Mouse (Mus musculus) liver, embryonic 15.5 days (tissue): Measurements from ENCODE around the gene Cuta. TPM values are rescaled to one million over a fixed set of nuclear protein-coding genes. Genes with fewer than 3 reads are reported as not detected.

Source experiments
- ATAC-seq: fragments of 200-750 bp; cut with Nextera tagmentation; 2 replicates; pipeline ENCODE4 v1.8.0; 2017; ENCODE audit warnings: moderate number of reproducible peaks, mild to moderate bottlenecking, moderate library complexity; ENCODE audit not compliant: insufficient read depth
- H3K27ac ChIP-seq: fragments of 300-500 bp; sonication (generic); replicated peaks from 2 replicates; pipeline ENCODE4 v1.5.1; 2015; ENCODE audit warnings: mild to moderate bottlenecking, inconsistent platforms
- H3K27me3 ChIP-seq: fragments of 300-500 bp; sonication (generic); 2 replicates; pipeline ENCODE4 v1.6.1; 2015; ENCODE audit warnings: mild to moderate bottlenecking, inconsistent platforms
- H3K36me3 ChIP-seq: fragments of 300-500 bp; sonication (generic); replicated peaks from 2 replicates; pipeline ENCODE4 v1.6.1; 2015; ENCODE audit warnings: moderate library complexity, mild to moderate bottlenecking, inconsistent platforms
- H3K4me1 ChIP-seq: fragments of 300-500 bp; sonication (generic); replicated peaks from 2 replicates; pipeline ENCODE4 v1.6.1; 2015; ENCODE audit warnings: inconsistent platforms
- H3K4me2 ChIP-seq: fragments of 300-500 bp; sonication (generic); 2 replicates; pipeline ENCODE4 v1.6.1; 2015; ENCODE audit warnings: moderate library complexity, mild to moderate bottlenecking, inconsistent platforms
- H3K4me3 ChIP-seq: fragments of 300-500 bp; sonication (generic); replicated peaks from 2 replicates; pipeline ENCODE4 v1.5.1; 2015; ENCODE audit warnings: mild to moderate bottlenecking, inconsistent platforms
- H3K9ac ChIP-seq: fragments of 300-500 bp; sonication (generic); 2 replicates; pipeline ENCODE4 v1.6.1; 2015; ENCODE audit warnings: moderate library complexity, mild to moderate bottlenecking, inconsistent platforms
- H3K9me3 ChIP-seq: fragments of 300-500 bp; sonication (generic); replicated peaks from 2 replicates; pipeline ENCODE4 v1.6.1; 2016; ENCODE audit warnings: inconsistent platforms
- WGBS: fragments of 180-500 bp; shearing (Covaris S2); methylation state at CpG from one replicate; pipeline ENCODE4 v1.1.7; 2015; ENCODE audit warnings: mixed read lengths; ENCODE audit not compliant: insufficient replicate concordance; 5-methylcytosine and 5-hydroxymethylcytosine counted together
- polyA plus RNA-seq: library from polyadenylated mRNA; unstranded; fragments of >200 nt; fragmentation: Nextera tagmentation; extraction: Ambion mirVana; gene quantifications from 2 replicates; pipeline ENCODE4 v1.2.1, GENCODE M21; 2015

Gene Cuta
- polyA plus RNA-seq, 1 experiment from 2014 or later, result 85.9 TPM

DNA sequence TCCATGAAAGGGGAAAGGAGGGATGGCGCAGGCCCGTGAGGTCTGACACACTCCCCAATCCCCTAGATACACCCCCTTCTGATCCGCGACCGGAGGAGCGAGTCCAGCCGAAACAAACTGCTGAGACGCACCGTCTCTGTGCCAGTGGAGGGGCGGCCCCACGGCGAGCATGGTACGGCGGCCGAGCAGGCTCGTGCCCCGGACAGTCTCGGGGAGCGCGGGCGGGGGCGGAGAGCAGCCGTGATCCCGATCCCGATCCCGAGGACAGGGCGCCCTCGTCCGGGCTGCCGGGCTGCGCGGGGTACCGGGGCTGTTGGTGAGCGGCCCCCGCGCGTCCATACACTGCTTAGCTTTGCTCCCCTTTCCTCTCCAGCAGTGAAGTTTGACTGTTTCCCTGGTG is 7.2 kb upstream of the Cuta start:
- peaks cover 64% of the 10 kb centered on the region for H3K4me1 ChIP-seq

DNA sequence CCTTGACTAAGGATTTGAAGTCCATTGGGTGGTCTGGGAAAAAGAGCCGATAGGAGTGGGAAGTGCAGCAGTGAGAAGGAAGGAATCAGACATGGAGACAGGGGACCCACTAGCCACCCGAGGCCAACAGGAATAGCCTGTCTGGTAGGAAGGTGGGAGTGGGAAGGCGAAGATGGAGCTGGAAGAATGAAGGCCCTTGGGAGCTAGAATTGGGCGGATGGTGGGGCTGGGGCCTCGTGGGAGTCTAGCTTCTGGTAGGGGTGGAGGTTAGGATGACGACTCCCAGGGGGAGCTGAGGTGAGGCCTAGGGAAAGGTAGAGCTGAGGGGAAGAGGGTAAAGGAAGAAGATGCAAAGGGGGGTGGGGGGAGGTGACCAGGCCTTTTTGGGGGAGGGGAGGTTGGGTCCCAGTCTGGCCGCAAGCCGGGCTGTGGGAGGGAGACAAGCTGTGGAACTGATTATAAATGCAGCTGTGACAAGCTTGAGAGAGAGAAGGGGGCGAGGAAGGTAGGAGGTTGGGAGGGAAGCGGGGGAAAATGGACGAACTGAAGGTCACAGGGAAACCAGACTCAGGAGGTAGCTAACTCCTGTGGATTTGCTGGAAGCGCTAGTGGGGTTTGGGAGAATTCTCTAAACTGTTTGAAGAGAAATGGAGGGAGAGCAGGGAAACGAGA is 6.6 kb upstream of the Cuta start:
- peak overlapping the region; percentile 85 for H3K4me2 ChIP-seq
- no peaks in the 10 kb centered on the region for H3K36me3 ChIP-seq
- peak overlapping the region; percentile 10; the same call in 1 of the 2 replicates for H3K27ac ChIP-seq
- no peaks in the 10 kb centered on the region for H3K9me3 ChIP-seq
- ATAC-seq, result no peak
- peaks cover 36% of the 10 kb centered on the region for H3K27me3 ChIP-seq
- H3K4me3 ChIP-seq, result peak overlapping the region; percentile 51
- H3K9ac ChIP-seq, result peak overlapping the region; percentile 58
- peaks cover 64% of the 10 kb centered on the region for H3K4me1 ChIP-seq
- WGBS, result 38% methylated on average over 13 of the region's 13 CpGs

More for the DNA sequence above, 7.2 kb upstream of the Cuta start:
- H3K27ac ChIP-seq, result peak overlapping the region; percentile 10; the same call in 1 of the 2 replicates
- H3K9me3 ChIP-seq, result no peaks in the 10 kb centered on the region
- H3K9ac ChIP-seq, result peak overlapping the region; percentile 58
- peak; percentile 56 for ATAC-seq
- 4% methylated on average over 37 of the region's 37 CpGs for WGBS
- peaks cover 42% of the 10 kb centered on the region for H3K27me3 ChIP-seq
- H3K36me3 ChIP-seq, result no peaks in the 10 kb centered on the region
- H3K4me2 ChIP-seq, result peak overlapping the region; percentile 85
- peak overlapping the region; percentile 51 for H3K4me3 ChIP-seq

DNA sequence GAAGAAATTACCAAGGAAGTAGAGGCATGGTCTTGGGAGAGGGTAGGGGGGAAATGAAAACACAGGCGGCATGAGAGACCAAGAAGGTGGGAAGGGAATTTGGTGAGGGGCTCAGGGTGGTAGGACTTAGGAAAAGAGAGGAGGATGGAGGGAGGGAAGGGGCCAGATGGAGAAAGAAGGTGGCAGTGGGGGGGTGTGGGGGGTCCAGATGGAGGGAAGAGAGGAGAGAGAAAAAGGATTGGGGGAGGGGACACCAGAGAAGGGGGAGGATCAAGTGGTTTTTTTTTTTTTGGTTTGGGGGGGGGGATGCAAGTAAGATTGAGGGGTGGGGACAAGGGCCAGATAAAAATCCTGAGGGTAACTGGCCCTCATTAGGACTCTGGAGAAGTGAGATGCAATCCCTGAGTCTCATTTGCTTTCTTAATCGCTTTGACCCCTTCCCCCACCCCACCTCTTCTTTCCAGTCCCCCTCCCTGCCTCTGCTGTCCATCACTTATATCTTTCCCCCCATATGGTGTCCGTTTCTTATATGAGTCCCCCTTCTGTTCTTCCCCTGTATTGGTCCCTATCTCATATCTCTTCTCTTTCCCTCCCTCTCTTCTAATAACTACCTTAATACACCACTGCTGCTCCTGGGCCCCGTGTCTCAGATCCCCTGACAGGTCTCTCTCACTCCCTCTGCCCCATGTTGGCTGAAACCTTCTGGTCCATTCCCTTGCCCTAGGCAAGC is 2.6 kb upstream of the Cuta start:
- Histone ChIP-seq H3K9me3 (no peaks in the 10 kb centered on the region), H3K27ac (no peak overlapping the region; the same call in 1 of the 2 replicates), H3K9ac (no peak overlapping the region), H3K36me3 (peaks cover 9% of the 10 kb centered on the region), H3K4me1 (peaks cover 62% of the 10 kb centered on the region), H3K4me3 (peak overlapping the region; percentile 38; the same call in 1 of the 2 replicates), H3K27me3 (peaks cover 14% of the 10 kb centered on the region; the same call in 1 of the 2 replicates), H3K4me2 (peak overlapping the region; percentile 97)
- WGBS, result 19% methylated on average over 4 of the region's 4 CpGs
- no peak for ATAC-seq

DNA sequence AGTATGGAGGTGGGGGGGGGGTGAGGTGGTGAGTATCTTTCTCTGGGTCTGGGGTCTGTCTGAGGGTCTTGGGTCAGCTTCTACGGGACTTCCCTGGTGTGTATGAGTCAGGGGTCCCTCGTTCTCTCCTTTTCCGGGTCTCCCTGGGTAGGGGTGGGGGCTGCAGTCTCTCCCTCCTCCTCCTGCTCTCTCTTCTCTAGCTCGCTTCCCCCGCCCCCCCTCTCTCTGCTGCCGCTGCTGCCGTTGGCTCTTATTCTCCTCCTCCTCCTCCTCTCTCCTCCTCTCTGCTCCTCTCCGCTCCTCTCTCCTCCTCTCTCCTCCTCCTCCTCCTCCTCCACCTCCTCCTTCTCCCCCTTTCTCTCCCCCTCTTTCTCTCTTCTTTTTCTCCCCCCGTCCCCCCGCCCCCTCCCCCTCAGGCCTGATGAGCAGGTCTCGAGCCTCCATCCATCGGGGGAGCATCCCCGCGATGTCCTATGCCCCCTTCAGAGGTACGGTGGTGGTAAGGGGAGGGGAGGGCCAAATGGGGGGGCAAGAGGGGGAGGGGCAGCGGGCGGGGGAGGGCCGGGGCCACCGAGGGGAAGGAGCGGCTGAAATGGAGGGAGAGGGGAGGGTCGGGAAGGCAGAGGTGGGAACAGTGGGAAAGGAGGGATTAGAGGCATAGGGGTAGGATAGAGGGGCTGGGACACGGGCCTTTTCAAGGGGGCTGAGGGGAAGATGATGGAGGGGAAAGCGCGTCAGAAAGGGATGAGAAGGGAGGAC is 1.8 kb upstream of the Cuta start, which contains the start of gene Syngap1:
Gene Syngap1, plus strand, starts transcription at position 223 of the 759 bp plus-strand sequence.
- 8% methylated on average over 19 of the region's 24 CpGs for WGBS
- Histone ChIP-seq H3K9me3 (no peaks in the 10 kb centered on the region), H3K4me1 (peaks cover 59% of the 10 kb centered on the region), H3K4me3 (peak within 1 kb of the TSS; percentile 77), H3K4me2 (peak within 1 kb of the TSS; percentile 97), H3K36me3 (peaks cover 16% of the 10 kb centered on the region), H3K9ac (peak within 1 kb of the TSS; percentile 83), H3K27me3 (peaks cover 14% of the 10 kb centered on the region; the same call in 1 of the 2 replicates), H3K27ac (peak within 1 kb of the TSS; percentile 96)
- ATAC-seq, result no peak

DNA sequence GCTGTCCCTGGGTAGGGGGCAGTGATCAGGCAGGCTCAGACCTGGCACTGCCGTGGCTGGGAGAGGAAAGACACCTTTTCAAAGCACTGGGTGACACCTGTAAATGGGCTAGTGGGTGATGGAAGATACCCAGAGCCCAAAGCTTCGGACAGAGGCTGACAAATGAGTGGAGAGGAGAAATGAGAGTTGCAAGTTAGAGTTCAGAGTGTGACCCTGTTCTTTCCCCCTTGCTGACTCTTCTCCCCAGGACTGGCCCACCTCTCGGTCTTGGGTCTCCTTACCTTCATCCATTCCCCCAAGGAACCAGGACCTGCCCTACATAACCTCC is 568 bp upstream of the Cuta start:
- H3K4me1 ChIP-seq, result peaks cover 53% of the 10 kb centered on the region
- ATAC-seq, result no peak
- 5% methylated on average over 3 of the region's 3 CpGs for WGBS

DNA sequence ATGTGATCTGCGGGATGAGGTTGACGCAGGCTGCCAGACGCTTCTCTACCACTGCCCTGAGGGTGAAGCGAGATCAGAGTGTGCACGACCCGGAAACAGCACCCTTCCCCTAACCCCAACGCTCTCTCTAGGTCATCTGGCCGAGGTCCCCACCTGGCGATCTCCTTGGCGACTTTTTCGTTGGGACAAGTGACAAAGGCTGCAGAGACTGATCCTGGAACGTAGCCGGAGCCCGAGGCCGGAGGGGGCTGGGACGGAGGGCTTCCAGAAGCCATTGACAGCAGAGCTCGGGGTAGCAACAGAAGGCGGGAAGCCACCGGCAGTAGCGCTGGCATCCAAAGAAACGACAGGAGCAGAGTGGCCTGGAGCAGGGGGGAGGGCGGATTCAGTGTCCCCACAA is 638 bp downstream of the Cuta start:
- Histone ChIP-seq H3K4me1 (peaks cover 61% of the 10 kb centered on the region), H3K4me2 (peak overlapping the region; percentile 97), H3K27me3 (no peaks in the 10 kb centered on the region), H3K9me3 (no peaks in the 10 kb centered on the region), H3K9ac (peak overlapping the region; percentile 75), H3K4me3 (peak overlapping the region; percentile 77), H3K27ac (peak overlapping the region; percentile 83), H3K36me3 (peaks cover 39% of the 10 kb centered on the region)
- under 1% methylated on average over 22 of the region's 22 CpGs for WGBS
- ATAC-seq, result no peak

More for the DNA sequence above, 568 bp upstream of the Cuta start:
- 0 out of 2 replicates have a peak, but pooled peaks cover 2% of the 10 kb centered on the region for H3K27me3 ChIP-seq
- peak overlapping the region; percentile 83 for H3K9ac ChIP-seq
- H3K4me2 ChIP-seq, result peak overlapping the region; percentile 97
- peaks cover 29% of the 10 kb centered on the region for H3K36me3 ChIP-seq
- peak overlapping the region; percentile 77 for H3K4me3 ChIP-seq
- no peaks in the 10 kb centered on the region for H3K9me3 ChIP-seq
- H3K27ac ChIP-seq, result peak overlapping the region; percentile 96

DNA sequence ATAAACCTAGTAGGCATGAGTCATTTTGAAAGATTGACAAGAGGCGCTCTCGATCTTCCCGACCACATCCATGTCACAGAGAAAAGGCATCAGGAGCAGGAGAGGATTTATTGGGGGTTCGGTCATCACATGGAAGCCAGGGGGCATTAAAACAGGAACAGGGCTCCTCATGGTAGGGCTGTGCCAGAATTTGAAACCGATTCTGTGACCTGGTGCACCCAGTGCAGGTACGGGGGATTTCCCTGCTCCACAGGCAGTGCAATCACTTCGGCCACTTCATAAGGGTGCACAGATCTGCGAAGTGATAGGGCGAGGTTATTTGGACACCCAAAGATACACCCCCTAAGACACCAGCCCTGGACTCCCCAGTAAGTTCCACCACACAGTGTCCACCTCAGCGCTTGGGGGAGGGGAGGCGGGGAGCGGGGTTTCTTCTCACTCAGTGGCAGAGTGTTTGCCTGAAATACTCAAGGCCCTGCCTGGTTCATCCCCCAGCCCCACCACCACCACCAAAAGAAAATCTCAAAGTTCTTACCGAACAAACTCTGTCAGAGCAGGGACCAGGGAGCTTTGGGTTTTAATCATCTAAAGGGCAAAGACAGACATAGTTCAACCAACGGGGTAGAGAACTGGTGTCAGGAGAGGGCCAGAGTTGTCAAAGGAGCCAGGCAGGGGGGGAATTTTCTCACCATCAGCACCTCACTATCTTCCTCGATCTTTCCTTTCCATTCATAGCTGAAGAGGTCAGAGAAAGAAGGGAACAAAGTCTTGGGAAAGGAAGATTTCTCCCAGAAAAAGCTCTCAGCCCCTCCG is 1.3 kb downstream of the Cuta start:
- peak overlapping the region; percentile 75 for H3K9ac ChIP-seq
- peaks cover 67% of the 10 kb centered on the region for H3K4me1 ChIP-seq
- H3K27ac ChIP-seq, result peak overlapping the region; percentile 83
- H3K36me3 ChIP-seq, result peaks cover 39% of the 10 kb centered on the region
- H3K4me3 ChIP-seq, result peak overlapping the region; percentile 77
- peak overlapping the region; percentile 97 for H3K4me2 ChIP-seq
- H3K27me3 ChIP-seq, result no peaks in the 10 kb centered on the region
- H3K9me3 ChIP-seq, result no peaks in the 10 kb centered on the region
- 42% methylated on average over 16 of the region's 16 CpGs for WGBS
- no peak for ATAC-seq

DNA sequence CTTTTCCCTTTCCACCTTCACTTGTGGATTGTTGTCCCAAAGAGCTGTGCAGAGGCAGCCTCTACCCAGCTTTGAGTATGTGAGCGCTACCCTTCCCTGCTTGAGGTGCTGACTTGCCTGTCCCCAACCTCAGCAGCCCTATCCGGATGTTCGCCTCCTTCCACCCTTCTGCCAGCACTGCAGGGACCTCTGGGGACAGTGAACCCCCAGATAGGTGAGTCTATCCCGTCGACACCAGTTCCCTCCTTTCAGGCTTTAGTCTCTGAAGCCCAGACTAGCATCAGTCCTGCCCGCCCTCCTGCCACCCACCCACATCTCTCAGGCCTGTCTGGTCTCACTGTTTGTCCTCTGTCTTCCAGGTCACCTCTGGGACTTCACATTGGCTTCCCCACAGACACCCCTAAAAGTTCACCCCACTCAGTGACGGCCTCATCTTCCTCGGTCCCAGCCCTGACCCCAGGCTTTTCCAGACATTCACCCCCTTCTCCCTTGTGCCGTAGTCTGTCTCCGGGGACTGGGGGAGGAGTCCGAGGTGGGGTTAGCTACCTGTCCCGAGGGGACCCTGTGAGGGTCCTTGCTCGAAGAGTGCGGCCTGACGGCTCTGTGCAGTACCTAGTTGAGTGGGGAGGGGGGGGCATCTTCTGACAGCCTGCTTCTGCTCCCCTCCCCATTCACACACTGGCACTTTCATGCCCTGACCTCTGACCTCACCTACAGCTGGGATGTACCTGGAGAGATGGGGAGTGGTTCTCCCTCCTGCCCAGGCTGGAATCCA is 2.3 kb downstream of the Cuta start:
- WGBS, result 78% methylated on average over 15 of the region's 15 CpGs
- Histone ChIP-seq H3K27me3 (no peaks in the 10 kb centered on the region), H3K4me1 (peaks cover 72% of the 10 kb centered on the region), H3K9me3 (no peaks in the 10 kb centered on the region), H3K4me2 (peak overlapping the region; percentile 97), H3K36me3 (peaks cover 42% of the 10 kb centered on the region), H3K27ac (no peak overlapping the region), H3K9ac (no peak overlapping the region), H3K4me3 (peak overlapping the region; percentile 77; the same call in 1 of the 2 replicates)
- ATAC-seq, result no peak

DNA sequence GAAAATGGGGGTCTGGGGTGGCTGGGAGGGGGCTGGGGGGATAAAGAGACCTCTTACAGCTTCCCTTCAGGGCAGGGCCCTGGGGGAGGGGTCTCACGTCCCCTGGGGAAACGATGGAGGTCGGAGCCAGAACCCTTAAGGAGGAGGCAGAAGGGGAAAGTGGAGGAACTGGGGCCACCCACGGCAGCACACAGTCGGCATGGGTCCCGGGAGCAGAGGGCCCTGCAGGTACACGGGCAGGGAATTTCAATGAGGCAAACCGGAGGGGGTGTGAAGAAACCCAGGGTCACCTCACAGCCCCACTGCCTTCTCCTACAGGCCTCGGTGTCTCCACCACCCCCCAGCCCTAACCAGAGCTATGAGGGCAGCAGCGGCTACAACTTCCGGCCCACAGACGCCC is 2.9 kb downstream of the Cuta start:
- no peak overlapping the region for H3K4me2 ChIP-seq
- H3K4me1 ChIP-seq, result peaks cover 66% of the 10 kb centered on the region
- ATAC-seq, result no peak
- WGBS, result 81% methylated on average over 12 of the region's 12 CpGs
- no peak overlapping the region for H3K27ac ChIP-seq
- H3K9ac ChIP-seq, result no peak overlapping the region
- no peaks in the 10 kb centered on the region for H3K9me3 ChIP-seq
- H3K4me3 ChIP-seq, result no peak overlapping the region
- no peaks in the 10 kb centered on the region for H3K27me3 ChIP-seq
- H3K36me3 ChIP-seq, result peaks cover 48% of the 10 kb centered on the region

DNA sequence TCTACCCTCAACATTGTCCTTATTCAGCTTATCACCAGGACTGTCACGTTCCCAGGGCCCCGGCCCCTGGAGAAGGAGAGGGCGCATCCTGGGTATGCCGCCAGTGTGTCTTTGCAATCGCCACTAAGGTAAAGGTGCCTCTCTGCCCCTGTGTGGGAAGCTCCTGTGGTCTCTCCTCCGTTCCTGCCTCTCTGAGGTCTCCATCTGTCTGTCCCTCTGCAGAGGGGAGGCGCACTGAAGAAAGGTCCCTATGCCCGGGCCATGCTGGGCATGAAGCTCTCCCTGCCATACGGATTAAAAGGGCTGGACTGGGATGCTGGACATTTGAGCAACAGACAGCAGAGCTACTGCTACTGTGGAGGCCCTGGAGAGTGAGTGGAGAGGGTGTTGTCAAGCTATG is 4.3 kb downstream of the Cuta start:
- Histone ChIP-seq H3K27ac (no peak overlapping the region), H3K36me3 (peaks cover 62% of the 10 kb centered on the region), H3K4me1 (peaks cover 51% of the 10 kb centered on the region), H3K9me3 (no peaks in the 10 kb centered on the region), H3K4me3 (no peak overlapping the region), H3K9ac (no peak overlapping the region), H3K27me3 (no peaks in the 10 kb centered on the region), H3K4me2 (no peak overlapping the region)
- no peak for ATAC-seq
- 75% methylated on average over 9 of the region's 9 CpGs for WGBS
